Mouse (Mus musculus): ENCODE measurements at regions not wholly inside any gene's neighbourhood (a gene's known extent, or its start where the extent isn't known, plus 50 kb on each side); places are given as distances from the start of the nearest gene placed in this dataset.

GRCm38 (mm10) chr13:32630122-32630732, 153.5 kb downstream of the Mylk4 start:
- TF ChIP-seq CTCF (conservative IDR thresholded peaks at IDR 0.05; ENCODE audit: insufficient read depth, insufficient read length, low read depth, low read length), result no peak
- TF ChIP-seq POLR2A (IDR thresholded peaks at IDR 0.05; ENCODE audit: low read depth, low read length), result no peak

All from kidney, adult 2 months (tissue).